Mouse (Mus musculus) cerebellum, adult 2 months (tissue): ENCODE data around the gene Il18bp.

Experiments
- CTCF ChIP-seq: fragments of 200-500 bp; IDR thresholded peaks from 2 replicates; pipeline ENCODE4 v1.5.1; 2011; ENCODE audit warnings: low read depth, mild to moderate bottlenecking, control low read depth, low read length, moderate library complexity, borderline replicate concordance; ENCODE audit not compliant: insufficient read depth
- POLR2A ChIP-seq: fragments of 200-500 bp; IDR thresholded peaks from 2 replicates; pipeline ENCODE4 v1.6.1; 2011; ENCODE audit warnings: low read length, control low read depth, borderline replicate concordance; ENCODE audit not compliant: insufficient read depth

GRCm38 (mm10) chr7:102014995-102015394, 3.5 kb downstream of the Il18bp start:
- TF ChIP-seq POLR2A (no peak), CTCF (no peak)
